Mouse (Mus musculus) urinary bladder, postnatal 36 days (tissue): ENCODE measurements at regions not wholly inside any gene's neighbourhood (a gene's known extent, or its start where the extent isn't known, plus 50 kb on each side); places are given as distances from the start of the nearest gene placed in this dataset.
A peak's percentile ranks its signal among the peaks of the same experiment; 100 is the strongest.

Experiments
- DNase-seq, 2 experiments: peaks; one replicate each; pipeline ENCODE4 v3.0.0; 2022; ENCODE audit warnings: low spot score in 2 of 2, mixed read lengths in 1 of 2

DNA sequence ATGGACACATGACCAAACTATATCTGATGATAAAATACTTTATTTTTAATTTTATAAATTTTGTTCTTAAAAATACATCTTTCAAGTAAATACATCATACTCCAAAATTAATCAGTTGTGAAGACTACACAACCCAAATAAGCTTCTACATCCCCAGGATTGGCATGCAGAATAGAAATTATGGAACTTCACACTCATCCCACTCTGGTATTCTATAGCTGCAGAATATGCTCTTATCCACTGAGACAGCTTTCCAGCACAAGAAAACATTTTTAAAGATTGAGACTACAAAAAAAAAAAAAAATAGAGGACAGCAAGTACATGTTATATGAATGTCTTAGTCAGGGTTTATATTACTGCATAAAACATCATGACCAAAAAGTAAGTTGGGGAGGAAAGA, 94.4 kb downstream of the Gm11232 start:
- DNase-seq, result no peak

GRCm38 (mm10) chr4:71640521-71640920, 117.2 kb downstream of the Gm11232 start:
- no peak for DNase-seq

GRCm38 (mm10) chr4:71627088-71627487, 130.7 kb downstream of the Gm11232 start:
- DNase-seq, result no peak

DNA sequence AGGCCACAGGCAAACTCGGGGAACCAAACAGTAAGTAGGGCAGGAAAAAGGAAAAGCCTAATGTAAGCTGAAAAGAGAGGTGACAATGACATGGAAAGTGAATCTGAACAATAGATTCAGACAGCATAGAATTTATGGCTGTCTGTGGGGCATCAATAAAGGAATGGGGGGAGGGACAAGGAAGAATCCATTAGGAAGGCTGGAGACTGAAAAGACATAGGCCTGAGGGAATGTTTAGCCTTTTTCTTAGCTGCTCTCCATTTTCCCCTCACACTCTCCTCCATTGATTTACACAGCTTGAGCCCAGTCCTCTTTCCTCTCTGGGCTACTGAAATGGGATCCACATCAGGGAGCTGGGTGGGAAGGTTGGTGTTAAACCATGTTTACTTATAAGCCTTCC, 131.1 kb downstream of the Gm11232 start:
- no peak for DNase-seq

- no peak for DNase-seq
Measured at GRCm38 (mm10) chr4:71624771-71625170, 133.0 kb downstream of the Gm11232 start.

DNA sequence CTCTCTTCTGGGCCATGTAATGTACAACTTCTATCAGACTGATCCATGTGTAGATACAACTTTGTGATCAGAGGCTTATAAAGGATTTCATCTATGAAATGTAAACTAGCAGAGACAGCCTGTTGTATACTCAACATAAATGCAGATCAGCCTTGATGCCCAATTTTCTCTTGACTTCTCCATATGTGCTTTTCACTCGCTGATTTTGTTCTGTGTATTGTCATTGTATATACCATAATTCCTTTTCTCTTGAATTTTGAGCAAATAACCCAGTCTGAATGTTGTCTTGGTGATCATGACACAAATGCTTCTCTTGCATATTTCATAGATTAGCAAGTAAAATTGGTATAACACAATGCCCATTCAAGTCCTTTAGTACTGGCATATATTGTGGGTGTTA, 144.0 kb downstream of the Gm11232 start:
- no peak for DNase-seq

DNA sequence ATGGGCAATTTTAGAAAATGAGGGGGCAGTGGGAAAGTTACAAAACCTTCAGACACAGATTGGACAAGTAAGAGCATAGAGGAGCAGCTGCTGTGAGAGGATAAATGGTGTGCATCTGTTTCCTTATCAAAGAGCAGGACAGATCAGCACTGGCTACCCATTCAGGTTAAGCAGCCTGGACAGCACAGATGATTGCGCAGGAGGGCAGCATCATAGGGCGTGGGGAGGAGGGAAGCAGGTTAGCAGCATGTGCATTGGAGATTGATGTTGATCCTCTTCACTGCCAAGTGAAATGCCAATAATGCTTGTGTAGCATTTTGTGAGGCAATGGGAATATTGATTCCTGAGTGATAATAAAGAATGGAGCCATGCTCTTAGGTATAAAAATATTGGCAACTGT, 171.9 kb downstream of the Gm11232 start:
- no peak for DNase-seq

DNA sequence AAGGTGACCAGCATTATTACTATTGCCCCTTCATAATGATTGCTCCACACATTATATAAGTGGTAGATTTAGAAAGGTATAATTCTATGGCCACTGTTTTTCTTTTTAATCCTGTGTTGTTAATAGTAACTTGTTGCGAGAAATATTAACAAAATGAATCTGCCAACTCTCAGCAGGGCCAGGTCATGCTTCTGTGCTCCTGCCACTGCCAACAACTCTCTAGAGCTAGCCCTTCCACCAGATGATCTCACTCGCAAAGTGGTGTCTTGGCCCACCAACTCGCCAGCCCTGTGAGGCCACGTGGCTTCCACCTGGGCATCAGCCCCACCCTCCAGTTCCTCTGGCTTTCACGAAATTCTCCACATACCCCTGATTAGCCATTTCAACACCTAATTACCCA, 197.1 kb downstream of the Gm11232 start:
- no peak for DNase-seq

DNA sequence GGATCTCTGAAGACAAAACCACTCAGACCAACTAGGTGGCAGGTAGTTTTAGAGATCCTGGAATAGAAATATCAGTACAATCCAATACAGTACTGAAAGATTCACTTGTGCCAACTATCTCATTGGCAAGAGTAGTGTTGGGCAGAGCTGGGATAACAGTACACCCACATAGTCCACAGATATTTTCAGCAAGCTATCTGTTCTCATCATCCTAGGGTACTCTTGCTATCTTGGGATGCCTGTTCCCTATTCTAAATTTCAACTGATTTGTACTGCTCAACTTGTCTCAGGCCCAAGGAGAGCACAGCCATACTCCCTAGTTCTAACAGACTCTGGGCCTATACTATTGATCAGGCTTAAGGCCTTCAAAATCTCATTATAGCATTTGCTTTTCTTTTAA, 218.6 kb downstream of the Gm11232 start:
- DNase-seq, result no peak

DNA sequence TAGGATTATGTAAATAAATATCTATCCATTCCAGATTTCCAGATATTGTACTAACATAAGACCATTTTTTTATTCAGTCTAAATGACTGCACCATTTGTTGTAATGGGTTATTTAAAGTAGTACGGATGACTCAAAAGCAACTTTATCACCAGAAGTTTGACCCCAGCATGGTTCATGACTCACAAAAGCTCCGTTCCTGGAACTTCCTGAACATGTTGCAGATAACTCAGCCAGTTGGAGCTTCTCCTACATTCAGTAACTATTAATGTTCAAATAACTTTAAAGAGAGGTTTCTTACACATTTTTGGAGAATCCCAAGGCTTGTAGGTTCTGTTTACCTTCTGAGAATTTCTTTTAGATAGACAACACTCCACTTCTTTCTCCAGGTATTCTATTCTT, 219.8 kb downstream of the Gm11232 start:
- DNase-seq, result no peak

DNA sequence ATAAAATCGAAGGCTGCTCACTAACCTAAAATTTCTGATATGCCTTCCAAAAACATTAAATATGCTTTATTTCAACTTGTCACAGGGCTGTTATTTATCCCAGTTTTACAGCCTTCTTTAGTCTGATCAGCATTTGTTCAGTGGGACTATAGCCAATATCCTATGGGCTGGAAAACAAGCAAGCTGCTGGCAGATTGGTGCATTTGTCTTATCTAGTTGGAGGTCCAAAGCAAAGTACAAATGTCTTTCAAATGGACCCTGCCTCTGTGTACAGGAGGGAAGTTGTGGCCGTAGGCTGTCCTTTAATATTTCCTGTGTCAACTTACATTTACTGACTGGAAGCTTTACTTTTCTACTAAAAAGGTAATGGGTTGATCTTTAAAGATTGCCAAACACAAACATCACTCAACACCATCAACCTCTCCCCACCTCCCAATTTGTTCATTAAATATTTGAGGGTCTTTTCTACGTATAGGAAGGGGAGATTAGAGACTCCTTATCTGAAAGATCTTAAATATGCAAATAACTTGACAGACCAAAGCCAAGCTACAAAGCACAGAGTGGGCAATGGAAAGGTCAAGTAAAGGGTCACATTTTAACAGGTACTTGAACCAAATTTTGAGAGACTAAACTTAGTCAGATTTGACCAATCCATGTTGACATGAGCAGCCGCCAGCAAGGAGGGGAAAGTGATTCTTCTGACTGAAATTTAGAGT, 233.4 kb downstream of the Gm11232 start:
- DNase-seq, result no peak

GRCm38 (mm10) chr4:71520751-71521150, 237.0 kb downstream of the Gm11232 start:
- DNase-seq, result no peak

DNA sequence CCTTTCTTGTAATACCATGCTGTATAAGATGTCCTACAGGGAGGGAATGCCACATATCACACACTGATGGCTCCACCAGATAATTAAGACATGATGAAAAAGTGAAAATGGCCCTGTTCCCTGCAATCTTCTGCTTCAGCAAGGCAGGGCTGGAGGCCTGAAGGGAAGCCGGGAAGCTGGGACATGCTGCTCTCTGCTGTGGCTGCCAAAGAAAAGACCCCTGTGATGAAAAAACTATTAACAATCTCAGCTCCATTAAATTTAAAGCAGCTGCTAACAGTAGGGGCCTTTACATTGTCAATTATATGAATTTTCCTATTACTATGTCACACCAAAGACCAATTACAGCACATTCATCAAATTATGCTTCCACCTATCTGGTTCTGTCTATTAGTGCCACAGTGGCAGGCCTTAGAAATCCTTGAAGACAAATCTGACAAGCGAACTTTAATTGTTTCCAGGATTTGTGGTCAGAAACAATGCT, 239.8 kb downstream of the Gm11232 start:
- no peak for DNase-seq

- no peak for DNase-seq
Measured at GRCm38 (mm10) chr4:71506911-71507310, 250.9 kb downstream of the Gm11232 start.

- no peak for DNase-seq
Measured at GRCm38 (mm10) chr4:71489788-71490187, 268.0 kb downstream of the Gm11232 start.

DNA sequence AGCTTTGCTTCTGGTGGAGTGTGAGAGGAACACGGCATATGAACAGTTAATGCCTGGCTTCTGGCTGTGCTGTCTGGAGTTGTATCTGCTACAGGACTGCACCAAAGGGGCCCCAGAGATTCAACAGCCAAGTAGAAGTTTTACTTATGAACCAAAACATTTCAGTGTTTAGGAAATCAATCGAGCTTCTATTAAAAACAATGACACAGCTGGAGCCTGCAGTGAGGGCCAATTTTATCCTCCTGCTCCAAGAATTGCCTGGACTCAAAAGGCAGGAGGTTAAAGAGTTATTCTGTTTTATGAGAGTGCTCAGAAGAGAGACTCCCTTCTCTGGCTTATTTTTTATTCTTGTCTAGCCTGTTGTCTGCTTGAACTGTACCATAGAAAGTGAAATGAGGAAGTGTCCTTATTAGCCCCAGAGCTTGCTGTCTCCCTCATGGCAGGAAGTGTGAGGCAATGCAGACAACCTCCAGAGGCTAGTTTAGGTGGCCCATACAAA, 269.1 kb downstream of the Gm11232 start:
- peak; percentile 14 to 20 for DNase-seq

DNA sequence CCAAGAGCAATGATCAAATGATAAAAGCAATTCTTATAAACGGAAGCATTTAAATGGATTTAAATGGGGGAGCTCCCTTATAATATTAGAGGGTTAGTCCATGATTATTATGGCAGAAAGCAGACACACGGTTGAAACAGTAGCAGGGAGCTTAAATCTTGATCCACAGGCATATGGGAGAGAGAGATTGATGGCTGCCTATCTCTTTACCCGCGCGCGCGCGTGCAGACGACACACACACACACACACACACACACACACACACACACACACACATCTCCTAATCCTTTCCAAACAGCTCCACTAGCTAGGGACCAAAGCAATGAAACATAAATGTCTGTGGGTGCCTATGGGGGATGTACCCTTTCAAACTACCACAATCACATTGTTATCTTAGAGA, 269.7 kb downstream of the Gm11232 start:
- no peak for DNase-seq

- no peak for DNase-seq
Measured at GRCm38 (mm10) chr4:71480960-71481359, 276.8 kb downstream of the Gm11232 start.

DNA sequence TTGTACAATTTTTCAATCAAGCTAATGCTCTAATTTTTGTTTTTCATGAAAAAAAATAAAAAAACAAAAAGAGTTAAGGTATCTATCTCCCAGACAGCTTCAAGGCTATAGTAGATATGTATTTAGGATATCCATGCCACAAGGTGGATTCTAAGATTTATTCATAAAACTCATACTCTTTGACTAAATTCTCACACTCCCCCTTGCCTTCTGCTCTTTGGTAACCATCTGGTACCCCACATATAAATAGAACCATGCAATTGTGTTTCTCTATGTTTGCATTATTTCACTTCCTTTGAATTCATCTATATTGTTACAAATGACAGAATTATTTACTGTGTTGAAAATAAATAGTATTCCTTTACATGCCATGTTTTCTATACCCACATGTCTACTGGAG, 287.2 kb downstream of the Gm11232 start:
- DNase-seq, result no peak

DNA sequence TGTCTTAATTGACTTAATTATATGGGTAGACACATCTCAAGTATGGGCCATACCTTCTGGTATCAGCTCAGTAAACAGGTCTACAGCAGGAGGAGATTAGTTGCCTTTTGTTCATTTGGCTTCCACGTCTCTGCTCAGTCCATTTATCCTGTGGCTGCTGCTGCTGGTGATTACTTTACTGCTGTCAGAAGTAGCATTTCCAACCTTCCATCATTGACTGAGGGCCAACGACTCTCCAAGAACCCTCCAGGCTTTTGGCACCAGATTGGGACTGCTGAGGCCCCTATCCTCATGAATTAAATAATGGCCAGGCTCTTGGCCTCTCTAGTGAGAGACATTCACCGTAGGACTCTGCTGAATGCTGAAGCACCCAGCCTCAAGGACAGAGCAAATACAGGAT, 303.0 kb downstream of the Gm11232 start:
- DNase-seq, result no peak

DNA sequence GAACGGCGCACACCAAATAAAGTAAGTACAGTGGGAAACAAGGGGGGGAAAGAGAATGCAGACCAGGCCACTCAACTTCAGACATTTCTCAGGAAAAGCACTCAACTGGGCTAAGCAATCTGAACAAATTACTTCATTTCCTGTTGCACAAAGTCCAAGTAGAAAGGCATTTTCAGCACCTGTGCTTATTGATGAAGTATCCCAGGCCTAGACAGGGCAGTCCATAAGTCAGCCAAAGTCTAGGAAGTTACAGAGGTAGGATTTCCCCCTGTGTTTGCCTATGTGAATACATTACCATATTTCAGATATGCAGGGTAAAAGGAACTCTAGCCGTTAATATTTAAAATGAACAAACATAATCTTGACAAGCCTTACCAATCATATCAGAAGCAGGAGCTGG, 304.3 kb downstream of the Gm11232 start:
- no peak for DNase-seq

GRCm38 (mm10) chr4:71446461-71446860, 311.3 kb downstream of the Gm11232 start:
- no peak for DNase-seq

GRCm38 (mm10) chr4:71431245-71431929, 326.4 kb downstream of the Gm11232 start:
- no peak for DNase-seq
